Mouse (Mus musculus) kidney, postnatal 0 days (tissue): ENCODE data around the gene Pde3b. TPM values are rescaled to one million over a fixed set of nuclear protein-coding genes. Genes with fewer than 3 reads are reported as not detected.

Source experiments
- ATAC-seq: fragments of 200-750 bp; cut with Nextera tagmentation; replicated peaks from 2 replicates; pipeline ENCODE4 v1.8.0; 2017; ENCODE audit warnings: low read depth, moderate number of reproducible peaks, moderate TSS enrichment, moderate library complexity; ENCODE audit not compliant: low FRiP score
- DNase-seq: peaks from one replicate; pipeline ENCODE4 v3.0.0-alpha.2; 2016; ENCODE audit warnings: low spot score
- H3K27ac ChIP-seq: fragments of 300-500 bp; sonication (generic); 2 replicates; pipeline ENCODE4 v1.5.1; 2014; ENCODE audit warnings: mild to moderate bottlenecking
- H3K27me3 ChIP-seq: fragments of 300-500 bp; sonication (generic); 2 replicates; pipeline ENCODE4 v1.6.1; 2014; ENCODE audit warnings: low read length, mixed read lengths; ENCODE audit not compliant: insufficient read depth
- H3K36me3 ChIP-seq: fragments of 300-500 bp; sonication (generic); 2 replicates; pipeline ENCODE4 v1.6.1; 2014; ENCODE audit warnings: low read length, mixed read lengths; ENCODE audit not compliant: insufficient read depth
- H3K4me1 ChIP-seq: fragments of 300-500 bp; sonication (generic); replicated peaks from 2 replicates; pipeline ENCODE4 v1.6.1; 2014; ENCODE audit warnings: antibody characterized with exemption, low read length, mixed read lengths; ENCODE audit not compliant: insufficient read depth
- H3K4me2 ChIP-seq: fragments of 300-500 bp; sonication (generic); 2 replicates; pipeline ENCODE4 v1.6.1; 2014; ENCODE audit warnings: mild to moderate bottlenecking, low read length, moderate library complexity, mixed read lengths
- H3K4me3 ChIP-seq: fragments of 300-500 bp; sonication (generic); replicated peaks from 2 replicates; pipeline ENCODE4 v1.5.1; 2014; ENCODE audit warnings: low read depth, low read length
- H3K9ac ChIP-seq: fragments of 300-500 bp; sonication (generic); 2 replicates; pipeline ENCODE4 v1.6.1; 2014; ENCODE audit warnings: low read depth, low read length
- H3K9me3 ChIP-seq: fragments of 300-500 bp; sonication (generic); replicated peaks from 2 replicates; pipeline ENCODE4 v1.6.1; 2016; ENCODE audit warnings: low read length, inconsistent platforms, mixed read lengths
- CTCF ChIP-seq: IDR thresholded peaks from 2 replicates; pipeline ENCODE4 v1.5.1; 2016; ENCODE audit warnings: antibody characterized with exemption, low read depth, mild to moderate bottlenecking, moderate library complexity
- WGBS: fragments of 180-500 bp; shearing (Covaris S2); extraction: QIAGEN DNeasy Blood & Tissue Kit; methylation state at CpG from one replicate; pipeline ENCODE4 v1.1.7; 2014; 5-methylcytosine and 5-hydroxymethylcytosine counted together
- polyA plus RNA-seq: library from polyadenylated mRNA; unstranded; fragments of >200 nt; fragmentation: Nextera tagmentation; extraction: Ambion mirVana; gene quantifications from 2 replicates; pipeline ENCODE4 v1.2.1, GENCODE M21; 2015

Gene Pde3b
- polyA plus RNA-seq, 1 experiment from 2014 or later, result 4.2 TPM

DNA sequence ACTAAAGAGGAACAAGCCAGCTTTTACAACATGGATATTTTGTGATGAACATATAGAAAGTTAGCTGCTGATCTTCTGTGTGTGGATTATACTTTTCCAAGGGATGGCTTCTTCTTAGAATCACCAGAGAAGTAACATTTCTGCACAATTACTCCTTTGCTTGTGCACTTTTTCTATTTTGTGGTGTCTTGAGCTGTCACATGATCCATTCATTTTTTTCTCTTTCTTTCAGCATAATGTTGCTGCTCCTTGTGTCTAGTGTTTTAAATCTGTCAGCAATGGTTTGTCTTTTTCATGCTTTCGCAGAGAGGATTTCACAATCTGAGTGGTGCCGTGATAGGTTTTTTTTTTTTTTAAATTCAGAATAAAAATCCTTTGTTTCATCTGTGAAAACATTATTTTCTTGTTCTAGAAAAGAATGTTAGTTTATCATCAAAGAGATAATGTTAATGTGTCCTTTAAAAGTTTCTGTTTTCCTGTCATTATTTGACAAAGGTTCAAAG is 66.4 kb downstream of the Pde3b start:
- DNase-seq (no peak), ATAC-seq (no peak)
- Histone ChIP-seq H3K36me3 (no peaks in the 10 kb centered on the region), H3K27me3 (no peaks in the 10 kb centered on the region), H3K9me3 (no peaks in the 10 kb centered on the region), H3K4me2 (no peak overlapping the region), H3K4me3 (no peak overlapping the region), H3K9ac (no peak overlapping the region), H3K4me1 (no peaks in the 10 kb centered on the region), H3K27ac (no peak overlapping the region)
- WGBS, result 83% methylated on average over 2 of the region's 2 CpGs
- TF ChIP-seq CTCF, result no peak

DNA sequence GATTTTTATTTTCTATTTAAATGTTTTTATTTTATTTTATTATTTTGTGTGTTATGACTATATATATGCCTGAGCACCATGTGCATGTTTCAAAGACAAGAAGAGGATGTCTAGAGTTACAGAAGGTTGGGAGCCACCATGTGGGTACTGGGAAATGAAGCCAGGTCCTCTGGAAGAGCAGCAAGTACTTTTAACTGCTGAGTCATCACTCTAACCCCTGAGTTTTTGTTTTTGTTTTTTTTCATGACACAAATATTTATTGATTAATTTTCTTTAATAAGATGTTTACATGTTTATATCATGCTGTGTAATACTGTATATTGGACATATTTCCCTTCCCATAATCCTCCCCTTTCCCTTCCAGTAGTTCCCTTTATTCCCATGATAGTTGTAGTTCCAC is 77.5 kb downstream of the Pde3b start:
- no peaks in the 10 kb centered on the region for H3K27me3 ChIP-seq
- no peak for TF ChIP-seq CTCF
- H3K27ac ChIP-seq, result no peak overlapping the region
- ATAC-seq (no peak), DNase-seq (no peak)
- no peak overlapping the region for H3K4me3 ChIP-seq
- no peaks in the 10 kb centered on the region for H3K9me3 ChIP-seq
- no peaks in the 10 kb centered on the region for H3K36me3 ChIP-seq
- no peak overlapping the region for H3K9ac ChIP-seq
- no peaks in the 10 kb centered on the region for H3K4me1 ChIP-seq
- no peak overlapping the region for H3K4me2 ChIP-seq

GRCm38 (mm10) chr7:114494033-114494432 is 79.0 kb downstream of the Pde3b start:
- H3K27me3 ChIP-seq, result no peaks in the 10 kb centered on the region
- peak; percentile 28; the same call in 1 of the 2 replicates for TF ChIP-seq CTCF
- no peak overlapping the region for H3K9ac ChIP-seq
- ATAC-seq (no peak), DNase-seq (no peak)
- no peaks in the 10 kb centered on the region for H3K9me3 ChIP-seq
- no peaks in the 10 kb centered on the region for H3K4me1 ChIP-seq
- H3K4me3 ChIP-seq, result no peak overlapping the region
- 91% methylated on average over 5 of the region's 5 CpGs for WGBS
- no peak overlapping the region for H3K4me2 ChIP-seq
- no peak overlapping the region for H3K27ac ChIP-seq
- no peaks in the 10 kb centered on the region for H3K36me3 ChIP-seq

- no peaks in the 10 kb centered on the region for H3K4me1 ChIP-seq
- DNase-seq (peak; percentile 33), ATAC-seq (no peak)
- H3K36me3 ChIP-seq, result no peaks in the 10 kb centered on the region
- WGBS, result 85% methylated on average over 1 of the region's 1 CpGs
- H3K27me3 ChIP-seq, result no peaks in the 10 kb centered on the region
- no peak overlapping the region for H3K9ac ChIP-seq
- no peak overlapping the region for H3K27ac ChIP-seq
- TF ChIP-seq CTCF, result peak; percentile 67
- H3K4me3 ChIP-seq, result no peak overlapping the region
- no peak overlapping the region for H3K4me2 ChIP-seq
- H3K9me3 ChIP-seq, result no peaks in the 10 kb centered on the region
Observed at GRCm38 (mm10) chr7:114499293-114499692, 84.2 kb downstream of the Pde3b start.

- no peak overlapping the region for H3K9ac ChIP-seq
- ATAC-seq (no peak), DNase-seq (no peak)
- no peaks in the 10 kb centered on the region for H3K9me3 ChIP-seq
- TF ChIP-seq CTCF, result no peak
- H3K27ac ChIP-seq, result no peak overlapping the region
- no peaks in the 10 kb centered on the region for H3K36me3 ChIP-seq
- H3K4me3 ChIP-seq, result no peak overlapping the region
- no peaks in the 10 kb centered on the region for H3K4me1 ChIP-seq
- H3K4me2 ChIP-seq, result no peak overlapping the region
- no peaks in the 10 kb centered on the region for H3K27me3 ChIP-seq
- WGBS, result 93% methylated on average over 2 of the region's 2 CpGs
Observed at GRCm38 (mm10) chr7:114508879-114509278, 93.8 kb downstream of the Pde3b start.

GRCm38 (mm10) chr7:114520122-114520521 is 105.0 kb downstream of the Pde3b start:
- H3K27ac ChIP-seq, result no peak overlapping the region
- 94% methylated on average over 1 of the region's 1 CpGs for WGBS
- no peaks in the 10 kb centered on the region for H3K9me3 ChIP-seq
- H3K4me3 ChIP-seq, result no peak overlapping the region
- ATAC-seq (no peak), DNase-seq (no peak)
- no peaks in the 10 kb centered on the region for H3K4me1 ChIP-seq
- no peak overlapping the region for H3K9ac ChIP-seq
- no peak for TF ChIP-seq CTCF
- H3K36me3 ChIP-seq, result no peaks in the 10 kb centered on the region
- no peak overlapping the region for H3K4me2 ChIP-seq
- no peaks in the 10 kb centered on the region for H3K27me3 ChIP-seq

GRCm38 (mm10) chr7:114526245-114526644 is 111.2 kb downstream of the Pde3b start:
- Histone ChIP-seq H3K4me1 (no peaks in the 10 kb centered on the region), H3K4me3 (no peak overlapping the region), H3K9ac (no peak overlapping the region), H3K27ac (no peak overlapping the region), H3K9me3 (no peaks in the 10 kb centered on the region), H3K36me3 (no peaks in the 10 kb centered on the region), H3K4me2 (no peak overlapping the region), H3K27me3 (no peaks in the 10 kb centered on the region)
- ATAC-seq (no peak), DNase-seq (peak; percentile 2)
- 54% methylated on average over 1 of the region's 1 CpGs for WGBS
- TF ChIP-seq CTCF, result no peak
